Mouse (Mus musculus): Measurements from ENCODE around the gene Fads2. TPM values are rescaled to one million over a fixed set of nuclear protein-coding genes. Genes with fewer than 3 reads are reported as not detected.

Gene Fads2
- polyA plus RNA-seq, 1 experiment from 2014 or later, result 149 TPM

DNA sequence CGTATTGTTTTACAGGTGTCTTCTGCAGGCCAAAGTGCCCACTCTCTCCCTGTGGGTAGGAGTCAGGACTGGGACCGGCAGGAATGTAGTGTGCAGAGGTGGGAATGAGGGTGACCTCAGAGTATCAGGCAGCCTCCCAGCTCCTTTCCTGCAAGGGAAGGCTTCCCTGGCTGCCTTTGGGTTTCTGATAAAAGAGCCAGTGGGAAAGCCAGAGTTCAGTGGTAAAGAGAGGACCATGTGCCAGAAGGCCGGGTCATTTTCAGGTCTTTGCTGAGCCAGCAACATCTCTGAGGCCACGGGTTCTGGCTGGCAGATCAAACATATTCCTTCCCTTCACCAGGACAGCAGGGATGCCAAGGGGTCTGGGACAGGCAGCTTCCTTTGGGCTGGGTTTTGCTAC is 55.2 kb downstream of the Fads2 start:
- 69% methylated on average over 4 of the region's 4 CpGs for WGBS
- no peak overlapping the region for H3K4me3 ChIP-seq
- H3K4me2 ChIP-seq, result no peak overlapping the region
- no peaks in the 10 kb centered on the region for H3K36me3 ChIP-seq
- peaks cover 28% of the 10 kb centered on the region for H3K4me1 ChIP-seq (replicated peaks)
- H3K27ac ChIP-seq, result no peak overlapping the region
- no peaks in the 10 kb centered on the region for H3K9me3 ChIP-seq
- peaks cover 10% of the 10 kb centered on the region; the same call in 1 of the 2 replicates for H3K27me3 ChIP-seq
- ATAC-seq (ENCODE audit: low FRiP score), result no peak
- no peak overlapping the region for H3K9ac ChIP-seq

DNA sequence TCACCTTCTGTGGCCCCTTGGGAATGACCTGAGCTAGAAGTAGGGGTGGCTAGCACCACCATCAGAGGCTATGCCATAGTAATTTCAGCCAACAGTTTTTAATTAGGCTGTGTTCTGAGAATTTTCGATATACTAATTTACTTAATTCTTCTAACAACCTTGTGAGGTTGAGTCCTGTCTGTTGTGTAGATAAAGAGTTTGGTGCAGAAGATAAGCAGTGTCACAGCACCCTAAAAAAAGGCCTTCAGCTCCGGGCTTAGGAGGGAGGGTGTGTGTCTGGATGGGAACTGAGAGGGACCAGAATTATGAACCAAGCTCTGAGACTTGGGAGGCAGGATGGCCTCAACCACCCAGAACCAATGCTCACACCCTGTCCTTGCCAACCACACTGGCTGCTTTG is 55.8 kb downstream of the Fads2 start:
- 85% methylated on average over 2 of the region's 2 CpGs for WGBS
- Histone ChIP-seq H3K27me3 (peaks cover 10% of the 10 kb centered on the region; the same call in 1 of the 2 replicates), H3K36me3 (no peaks in the 10 kb centered on the region), H3K9ac (no peak overlapping the region), H3K9me3 (no peaks in the 10 kb centered on the region), H3K4me1 (replicated peaks) (peaks cover 34% of the 10 kb centered on the region), H3K27ac (no peak overlapping the region), H3K4me3 (no peak overlapping the region), H3K4me2 (no peak overlapping the region)
- ATAC-seq (ENCODE audit: low FRiP score), result no peak

- Histone ChIP-seq H3K27me3 (peaks cover 18% of the 10 kb centered on the region), H3K4me3 (no peak overlapping the region), H3K9me3 (no peaks in the 10 kb centered on the region), H3K27ac (no peak overlapping the region), H3K4me2 (no peak overlapping the region), H3K36me3 (no peaks in the 10 kb centered on the region), H3K9ac (no peak overlapping the region), H3K4me1 (replicated peaks) (peaks cover 42% of the 10 kb centered on the region)
- ATAC-seq (ENCODE audit: low FRiP score), result no peak
Observed at GRCm38 (mm10) chr19:10043643-10044042, 57.9 kb downstream of the Fads2 start.

DNA sequence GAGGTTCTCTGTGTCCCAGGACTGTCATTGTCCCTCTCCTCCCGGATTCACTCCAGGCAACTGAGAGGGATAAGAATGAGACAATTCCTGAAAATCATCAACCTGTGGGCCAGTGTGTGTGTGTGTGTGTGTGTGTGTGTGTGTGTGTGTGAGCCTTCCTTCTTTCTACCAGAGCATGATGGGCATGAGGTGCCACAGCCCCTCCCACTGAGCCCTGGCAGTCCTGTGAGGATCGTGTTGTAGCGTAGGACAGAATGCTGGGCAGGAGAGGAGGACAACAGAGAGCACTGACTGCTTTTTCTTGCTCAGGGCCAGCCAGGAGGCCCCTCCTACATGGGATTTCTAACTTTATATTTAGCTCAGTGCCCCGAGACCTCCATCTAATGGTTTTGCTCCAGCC is 58.7 kb downstream of the Fads2 start:
- peaks cover 42% of the 10 kb centered on the region for H3K4me1 ChIP-seq (replicated peaks)
- ATAC-seq (ENCODE audit: low FRiP score), result no peak
- no peaks in the 10 kb centered on the region for H3K36me3 ChIP-seq
- 85% methylated on average over 4 of the region's 4 CpGs for WGBS
- no peaks in the 10 kb centered on the region for H3K9me3 ChIP-seq
- H3K27ac ChIP-seq, result no peak overlapping the region
- no peak overlapping the region; the same call in 1 of the 2 replicates for H3K9ac ChIP-seq
- H3K27me3 ChIP-seq, result peaks cover 18% of the 10 kb centered on the region
- H3K4me2 ChIP-seq, result peak overlapping the region; percentile 97
- H3K4me3 ChIP-seq, result peak overlapping the region; percentile 69

DNA sequence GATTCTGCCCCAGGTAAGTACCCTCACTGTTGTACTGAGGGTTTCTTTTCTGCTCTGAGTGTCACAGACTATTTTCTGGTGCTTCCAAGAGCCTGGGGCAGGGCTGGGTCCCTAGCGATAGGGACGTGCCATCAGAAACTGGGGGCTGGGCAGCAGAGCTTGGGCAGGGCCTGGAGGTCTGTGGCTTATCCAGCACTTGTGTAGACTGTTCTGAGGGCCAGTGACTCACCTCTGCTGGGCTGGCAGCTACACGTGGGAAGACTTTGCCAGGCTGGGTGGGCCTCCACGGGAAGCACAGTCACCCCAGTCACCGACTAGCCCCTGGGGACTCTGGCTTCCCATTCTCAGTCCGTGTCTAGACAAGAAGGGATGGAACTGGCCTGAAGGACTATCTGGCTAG is 59.3 kb downstream of the Fads2 start:
- H3K9me3 ChIP-seq, result no peaks in the 10 kb centered on the region
- peak overlapping the region; percentile 81 for H3K9ac ChIP-seq
- H3K27me3 ChIP-seq, result peaks cover 18% of the 10 kb centered on the region
- peak overlapping the region; percentile 97 for H3K4me2 ChIP-seq
- no peak overlapping the region for H3K27ac ChIP-seq
- no peaks in the 10 kb centered on the region for H3K36me3 ChIP-seq
- peaks cover 42% of the 10 kb centered on the region for H3K4me1 ChIP-seq (replicated peaks)
- 56% methylated on average over 6 of the region's 6 CpGs for WGBS
- H3K4me3 ChIP-seq, result peak overlapping the region; percentile 69
- ATAC-seq (ENCODE audit: low FRiP score), result peak; percentile 2

GRCm38 (mm10) chr19:10041388-10042148 is 60.0 kb downstream of the Fads2 start, which contains the start of gene Fads3:
Gene Fads3, plus strand, starts transcription at chr19:10041569.
- Histone ChIP-seq H3K9ac (peak within 1 kb of the TSS; percentile 81), H3K36me3 (no peaks in the 10 kb centered on the region), H3K27ac (peak within 1 kb of the TSS; percentile 55), H3K4me3 (peak within 1 kb of the TSS; percentile 69), H3K4me2 (peak within 1 kb of the TSS; percentile 97), H3K27me3 (peaks cover 18% of the 10 kb centered on the region), H3K4me1 (replicated peaks) (peaks cover 40% of the 10 kb centered on the region), H3K9me3 (no peaks in the 10 kb centered on the region)
- ATAC-seq (ENCODE audit: low FRiP score), result peak; percentile 89
- WGBS, result under 1% methylated on average over 48 of the region's 69 CpGs

DNA sequence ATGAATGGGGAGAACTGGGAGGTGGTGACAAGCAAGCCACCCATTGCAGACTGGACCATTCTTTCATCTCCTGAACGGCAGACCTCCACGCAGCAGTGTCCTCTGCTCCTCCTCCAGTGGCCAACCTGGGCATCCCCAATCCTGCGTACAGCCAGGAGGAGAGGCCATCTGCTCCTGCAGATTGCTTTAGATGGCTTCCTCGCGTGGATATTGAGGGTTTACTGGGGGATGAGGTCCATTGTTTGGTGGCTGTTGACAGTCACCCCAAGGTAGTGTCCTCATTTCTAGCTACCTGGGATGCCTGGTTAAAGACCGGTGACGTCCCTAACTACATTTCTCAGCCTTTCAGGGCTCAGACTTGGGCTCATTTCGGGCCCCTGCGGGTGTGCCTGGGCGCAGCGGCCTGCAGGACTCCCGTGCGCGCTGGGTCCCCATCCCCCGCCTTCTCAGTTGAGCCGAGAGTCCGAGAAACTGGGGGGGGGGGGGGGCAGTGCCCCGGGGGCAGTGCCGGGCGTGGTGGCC is 60.6 kb downstream of the Fads2 start:
- peak; percentile 44 for ATAC-seq (ENCODE audit: low FRiP score)
- H3K27me3 ChIP-seq, result peaks cover 18% of the 10 kb centered on the region
- no peaks in the 10 kb centered on the region for H3K9me3 ChIP-seq
- H3K36me3 ChIP-seq, result no peaks in the 10 kb centered on the region
- H3K27ac ChIP-seq, result no peak overlapping the region; the same call in 1 of the 2 replicates
- H3K4me1 ChIP-seq (replicated peaks), result peaks cover 40% of the 10 kb centered on the region
- 8% methylated on average over 17 of the region's 20 CpGs for WGBS
- H3K4me2 ChIP-seq, result peak overlapping the region; percentile 97
- peak overlapping the region; percentile 81 for H3K9ac ChIP-seq
- peak overlapping the region; percentile 69 for H3K4me3 ChIP-seq

- no peak for ATAC-seq (ENCODE audit: low FRiP score)
- no peak overlapping the region for H3K4me2 ChIP-seq
- H3K9me3 ChIP-seq, result no peaks in the 10 kb centered on the region
- H3K9ac ChIP-seq, result no peak overlapping the region
- H3K27ac ChIP-seq, result no peak overlapping the region
- 90% methylated on average over 2 of the region's 2 CpGs for WGBS
- peaks cover 40% of the 10 kb centered on the region for H3K4me1 ChIP-seq (replicated peaks)
- H3K4me3 ChIP-seq, result no peak overlapping the region
- H3K36me3 ChIP-seq, result no peaks in the 10 kb centered on the region
- H3K27me3 ChIP-seq, result peaks cover 18% of the 10 kb centered on the region
Observed at GRCm38 (mm10) chr19:10039615-10040014, 61.9 kb downstream of the Fads2 start.

DNA sequence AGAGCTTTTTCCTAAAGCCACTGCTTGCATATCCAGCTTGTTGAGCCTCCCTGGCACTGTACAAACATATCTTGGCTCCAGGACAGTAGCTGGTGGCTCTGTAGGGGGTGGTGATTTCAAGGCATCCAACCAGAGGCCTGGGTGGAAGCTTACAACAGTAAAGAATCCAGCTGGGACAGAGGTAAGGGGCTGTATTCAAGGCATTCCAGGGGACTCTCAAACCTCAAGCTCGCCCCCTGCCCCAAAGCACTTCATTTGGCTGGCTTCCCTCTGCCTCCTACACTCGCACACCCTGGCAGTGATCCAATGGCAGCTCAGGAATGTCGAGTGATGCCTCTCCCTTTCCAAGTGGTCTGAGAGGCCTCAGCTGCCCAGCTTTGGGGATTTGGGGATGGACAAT is 62.6 kb downstream of the Fads2 start:
- H3K27me3 ChIP-seq, result peaks cover 18% of the 10 kb centered on the region
- H3K9ac ChIP-seq, result no peak overlapping the region
- H3K4me3 ChIP-seq, result no peak overlapping the region
- no peak for ATAC-seq (ENCODE audit: low FRiP score)
- no peak overlapping the region for H3K27ac ChIP-seq
- peaks cover 37% of the 10 kb centered on the region for H3K4me1 ChIP-seq (replicated peaks)
- no peaks in the 10 kb centered on the region for H3K9me3 ChIP-seq
- H3K36me3 ChIP-seq, result no peaks in the 10 kb centered on the region
- H3K4me2 ChIP-seq, result no peak overlapping the region
- 21% methylated on average over 3 of the region's 3 CpGs for WGBS

DNA sequence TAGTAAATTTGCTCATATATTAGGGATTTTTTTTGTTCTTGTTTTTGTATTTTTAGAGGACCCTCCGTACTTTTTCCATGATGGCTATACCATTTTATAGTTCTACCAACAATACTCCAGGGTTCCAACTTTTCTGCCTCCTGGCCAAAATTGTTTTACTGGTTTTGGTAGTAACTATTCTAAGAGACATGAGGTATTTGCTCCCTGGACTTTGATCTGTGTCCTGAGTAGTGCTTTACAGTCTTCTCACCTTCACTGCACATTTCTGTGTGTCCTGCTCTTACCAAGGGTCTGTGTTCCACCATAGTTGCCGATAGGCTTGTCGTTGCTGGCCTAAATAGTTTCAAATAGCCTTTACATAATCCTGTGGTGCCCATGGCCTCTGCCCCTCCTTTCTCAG is 63.2 kb downstream of the Fads2 start:
- Histone ChIP-seq H3K9me3 (no peaks in the 10 kb centered on the region), H3K4me1 (replicated peaks) (peaks cover 32% of the 10 kb centered on the region), H3K9ac (no peak overlapping the region), H3K27me3 (peaks cover 18% of the 10 kb centered on the region), H3K27ac (no peak overlapping the region), H3K36me3 (no peaks in the 10 kb centered on the region), H3K4me2 (no peak overlapping the region), H3K4me3 (no peak overlapping the region)
- no peak for ATAC-seq (ENCODE audit: low FRiP score)
- WGBS, result 93% methylated on average over 3 of the region's 3 CpGs

DNA sequence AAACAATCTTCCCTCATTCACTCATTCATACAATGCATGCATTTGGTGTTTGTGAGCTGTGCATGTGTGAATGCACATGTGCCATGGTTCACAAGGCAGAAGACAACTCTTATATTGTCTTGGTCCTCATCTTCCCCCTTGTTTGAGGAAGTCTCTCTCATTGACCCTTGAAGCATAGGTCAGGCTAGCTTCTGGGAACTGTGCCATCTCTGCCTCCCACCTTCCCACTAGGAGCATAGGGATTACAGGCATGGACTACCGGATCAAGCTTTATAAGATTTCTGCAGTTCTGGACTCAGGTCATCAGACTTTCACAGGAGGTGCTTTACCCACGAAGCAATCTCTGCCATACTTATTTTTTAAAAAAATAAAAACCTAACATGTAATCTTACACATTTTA is 64.0 kb downstream of the Fads2 start:
- peaks cover 16% of the 10 kb centered on the region for H3K27me3 ChIP-seq
- H3K4me2 ChIP-seq, result no peak overlapping the region
- H3K36me3 ChIP-seq, result no peaks in the 10 kb centered on the region
- no peak for ATAC-seq (ENCODE audit: low FRiP score)
- no peak overlapping the region for H3K4me3 ChIP-seq
- no peaks in the 10 kb centered on the region for H3K9me3 ChIP-seq
- 61% methylated on average over 2 of the region's 2 CpGs for whole genome bisulfite sequencing
- H3K9ac ChIP-seq, result no peak overlapping the region
- H3K4me1 ChIP-seq (replicated peaks), result peaks cover 23% of the 10 kb centered on the region
- H3K27ac ChIP-seq, result no peak overlapping the region

GRCm38 (mm10) chr19:10034785-10035447 is 66.6 kb downstream of the Fads2 start:
- peaks cover 7% of the 10 kb centered on the region; the same call in 1 of the 2 replicates for H3K4me1 ChIP-seq (replicated peaks)
- H3K4me2 ChIP-seq, result no peak overlapping the region
- WGBS, result 64% methylated on average over 8 of the region's 8 CpGs
- no peaks in the 10 kb centered on the region for H3K36me3 ChIP-seq
- ATAC-seq (ENCODE audit: low FRiP score), result peak; percentile 68
- no peak overlapping the region for H3K27ac ChIP-seq
- no peak overlapping the region; the same call in 1 of the 2 replicates for H3K9ac ChIP-seq
- H3K4me3 ChIP-seq, result no peak overlapping the region
- H3K9me3 ChIP-seq, result no peaks in the 10 kb centered on the region
- peaks cover 10% of the 10 kb centered on the region; the same call in 1 of the 2 replicates for H3K27me3 ChIP-seq

Measured in hindbrain, embryonic 13.5 days (tissue).